16 mouse cellular contexts compared by ENCODE assay signal in the genomic region with DNA sequence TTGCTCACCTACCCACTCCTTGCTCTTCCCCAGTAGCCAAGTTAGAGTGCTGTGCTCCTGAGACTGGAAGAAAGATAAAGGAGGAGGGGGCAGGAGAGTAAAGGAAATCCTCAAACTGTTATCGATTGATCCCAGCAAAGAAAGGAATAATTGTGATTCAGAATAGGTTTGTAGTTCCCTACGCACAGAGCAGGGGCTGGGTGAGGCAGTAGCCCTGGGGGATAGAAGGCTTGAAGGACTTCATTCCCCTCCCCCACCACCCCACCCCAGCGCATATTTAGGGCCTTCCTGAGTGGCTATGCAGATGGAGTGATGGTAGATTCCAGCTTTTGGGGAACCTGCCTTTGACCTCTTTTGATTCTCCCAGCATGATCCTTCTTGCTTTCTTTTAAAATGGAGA. TPM values are rescaled to one million over a fixed set of nuclear protein-coding genes. Genes with fewer than 3 reads are reported as not detected.
"Had no signal": no experiment of that assay in that cellular context is flagged by ENCODE, and none has a peak within 500 bp of the region (broad histone marks: within the 10 kb centered on the region; RNA-seq: fewer than 3 reads in every experiment).

No protein-coding gene starts in this region.

- H3K4me2 ChIP-seq: lung, embryonic 14.5 days; midbrain, embryonic 12.5 days; neural tube, embryonic 12.5 days; stomach, embryonic 15.5 days had no signal

- H3K27me3 ChIP-seq: midbrain, embryonic 12.5 days; neural tube, embryonic 12.5 days; stomach, embryonic 15.5 days had no signal

- H3K27ac ChIP-seq: midbrain, embryonic 12.5 days; neural tube, embryonic 12.5 days; stomach, embryonic 15.5 days; stomach, postnatal 0 days had no signal

- DNase-seq: lung, adult 18-20 months; lung, embryonic 14.5 days; lung, postnatal 10 days; lung, postnatal 4 days; midbrain, embryonic 14.5 days; right cerebral cortex, postnatal 14 days; thymus, adult 2 months; thymus, postnatal 25 days; thymus, postnatal 4 days had no signal

- H3K4me3 ChIP-seq: midbrain, embryonic 12.5 days; neural tube, embryonic 12.5 days; stomach, embryonic 15.5 days had no signal

- H3K9me3 ChIP-seq: midbrain, embryonic 12.5 days; neural tube, embryonic 12.5 days; stomach, embryonic 15.5 days had no signal

- H3K9ac ChIP-seq: lung, embryonic 14.5 days; midbrain, embryonic 12.5 days; neural tube, embryonic 12.5 days; stomach, embryonic 15.5 days had no signal

- H3K36me3 ChIP-seq: midbrain, embryonic 12.5 days; neural tube, embryonic 12.5 days; stomach, embryonic 15.5 days had no signal

- H3K4me1 ChIP-seq: neural tube, embryonic 12.5 days; stomach, embryonic 15.5 days had no signal

RNA-seq across cellular contexts. Expression of gene Flrt3, which starts 5.5 kb away (rescaled TPM):
- total RNA-seq: megakaryocyte, adult 5-6 weeks; monocyte, adult 5-6 weeks; neutrophil, adult 5-6 weeks had no signal
